Mouse (Mus musculus) neural tube, embryonic 13.5 days (tissue): ENCODE data around the gene Rapgef4. TPM values are rescaled to one million over a fixed set of nuclear protein-coding genes. Genes with fewer than 3 reads are reported as not detected.

Experiments used
- ATAC-seq: fragments of 200-750 bp; cut with Nextera tagmentation; 2 replicates; pipeline ENCODE4 v1.8.0; 2017; ENCODE audit warnings: low read depth, mild to moderate bottlenecking, moderate TSS enrichment, moderate library complexity
- H3K27ac ChIP-seq: fragments of 300-500 bp; sonication (generic); replicated peaks from 2 replicates; pipeline ENCODE4 v1.5.1; 2015; ENCODE audit warnings: moderate library complexity, mild to moderate bottlenecking, inconsistent platforms
- H3K27me3 ChIP-seq: fragments of 300-500 bp; sonication (generic); 2 replicates; pipeline ENCODE4 v1.6.1; 2015; ENCODE audit warnings: mild to moderate bottlenecking, inconsistent platforms
- H3K36me3 ChIP-seq: fragments of 300-500 bp; sonication (generic); 2 replicates; pipeline ENCODE4 v1.6.1; 2015; ENCODE audit warnings: mild to moderate bottlenecking, inconsistent platforms
- H3K4me1 ChIP-seq: fragments of 300-500 bp; sonication (generic); replicated peaks from 2 replicates; pipeline ENCODE4 v1.6.1; 2015; ENCODE audit warnings: inconsistent platforms
- H3K4me2 ChIP-seq: fragments of 300-500 bp; sonication (generic); 2 replicates; pipeline ENCODE4 v1.6.1; 2015; ENCODE audit warnings: inconsistent platforms, mild to moderate bottlenecking, moderate library complexity
- H3K4me3 ChIP-seq: fragments of 300-500 bp; sonication (generic); 2 replicates; pipeline ENCODE4 v1.5.1; 2015; ENCODE audit warnings: mild to moderate bottlenecking, inconsistent platforms
- H3K9ac ChIP-seq: fragments of 300-500 bp; sonication (generic); 2 replicates; pipeline ENCODE4 v1.6.1; 2015; ENCODE audit warnings: moderate library complexity, mild to moderate bottlenecking, inconsistent platforms
- H3K9me3 ChIP-seq: fragments of 300-500 bp; sonication (generic); 2 replicates; pipeline ENCODE4 v1.6.1; 2016; ENCODE audit warnings: inconsistent platforms
- WGBS: fragments of 180-500 bp; shearing (Covaris S2); methylation state at CpG from one replicate; pipeline ENCODE4 v1.1.7; 2015; 5-methylcytosine and 5-hydroxymethylcytosine counted together
- polyA plus RNA-seq: library from polyadenylated mRNA; unstranded; fragments of >200 nt; fragmentation: Nextera tagmentation; extraction: Ambion mirVana; gene quantifications from 2 replicates; pipeline ENCODE4 v1.2.1, GENCODE M21; 2015

Gene Rapgef4
- polyA plus RNA-seq, 1 experiment from 2014 or later: 24.7 TPM

- Histone ChIP-seq H3K4me1 (peaks cover 57% of the 10 kb centered on the region), H3K9ac (no peak overlapping the region), H3K27me3 (no peaks in the 10 kb centered on the region), H3K9me3 (no peaks in the 10 kb centered on the region), H3K36me3 (no peaks in the 10 kb centered on the region), H3K27ac (peak overlapping the region; percentile 64; the same call in 1 of the 2 replicates), H3K4me3 (no peak overlapping the region), H3K4me2 (no peak overlapping the region)
- ATAC-seq: no peak; the same call in 1 of the 2 replicates
- WGBS: 68% methylated on average over 7 of the region's 7 CpGs
Observed at GRCm38 (mm10) chr2:72116103-72116502, 135.1 kb downstream of the Rapgef4 start.

DNA sequence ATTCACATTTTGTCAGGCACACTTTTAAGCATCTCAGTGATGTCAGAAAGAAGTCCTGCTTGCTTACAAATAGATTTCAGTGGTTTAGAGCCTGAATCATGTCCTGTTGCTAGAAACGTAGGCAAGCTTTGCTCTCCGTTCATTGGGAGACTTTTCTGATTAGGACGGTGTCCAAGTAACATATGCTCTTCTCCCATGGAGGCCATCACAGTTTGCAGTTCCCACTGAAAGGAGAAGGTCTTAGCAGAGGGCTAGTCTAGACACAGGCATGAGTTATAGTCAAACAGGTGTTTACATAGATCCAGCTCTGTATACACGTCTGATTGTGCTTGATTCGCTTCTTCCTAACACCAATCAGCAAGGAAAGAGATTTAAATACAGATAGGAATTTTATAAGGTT is 135.7 kb downstream of the Rapgef4 start:
- Histone ChIP-seq H3K36me3 (no peaks in the 10 kb centered on the region), H3K27me3 (no peaks in the 10 kb centered on the region), H3K9me3 (no peaks in the 10 kb centered on the region), H3K9ac (no peak overlapping the region), H3K4me3 (no peak overlapping the region), H3K4me1 (peaks cover 63% of the 10 kb centered on the region), H3K4me2 (no peak overlapping the region), H3K27ac (peak overlapping the region; percentile 64)
- WGBS: 52% methylated on average over 5 of the region's 5 CpGs
- ATAC-seq: no peak

- Histone ChIP-seq H3K9ac (no peak overlapping the region), H3K4me3 (no peak overlapping the region), H3K36me3 (no peaks in the 10 kb centered on the region), H3K27me3 (no peaks in the 10 kb centered on the region), H3K9me3 (no peaks in the 10 kb centered on the region), H3K27ac (peak overlapping the region; percentile 64), H3K4me2 (no peak overlapping the region), H3K4me1 (peaks cover 67% of the 10 kb centered on the region)
- peak; percentile 45; the same call in 1 of the 2 replicates for ATAC-seq
- 63% methylated on average over 15 of the region's 15 CpGs for WGBS
Observed at GRCm38 (mm10) chr2:72117138-72118011, 136.3 kb downstream of the Rapgef4 start.

GRCm38 (mm10) chr2:72120211-72120610 is 139.2 kb downstream of the Rapgef4 start:
- ATAC-seq: no peak
- Histone ChIP-seq H3K27ac (no peak overlapping the region), H3K9me3 (no peaks in the 10 kb centered on the region), H3K36me3 (no peaks in the 10 kb centered on the region), H3K9ac (no peak overlapping the region), H3K4me2 (no peak overlapping the region), H3K4me1 (peaks cover 63% of the 10 kb centered on the region), H3K4me3 (no peak overlapping the region), H3K27me3 (no peaks in the 10 kb centered on the region)
- 67% methylated on average over 6 of the region's 6 CpGs for WGBS

DNA sequence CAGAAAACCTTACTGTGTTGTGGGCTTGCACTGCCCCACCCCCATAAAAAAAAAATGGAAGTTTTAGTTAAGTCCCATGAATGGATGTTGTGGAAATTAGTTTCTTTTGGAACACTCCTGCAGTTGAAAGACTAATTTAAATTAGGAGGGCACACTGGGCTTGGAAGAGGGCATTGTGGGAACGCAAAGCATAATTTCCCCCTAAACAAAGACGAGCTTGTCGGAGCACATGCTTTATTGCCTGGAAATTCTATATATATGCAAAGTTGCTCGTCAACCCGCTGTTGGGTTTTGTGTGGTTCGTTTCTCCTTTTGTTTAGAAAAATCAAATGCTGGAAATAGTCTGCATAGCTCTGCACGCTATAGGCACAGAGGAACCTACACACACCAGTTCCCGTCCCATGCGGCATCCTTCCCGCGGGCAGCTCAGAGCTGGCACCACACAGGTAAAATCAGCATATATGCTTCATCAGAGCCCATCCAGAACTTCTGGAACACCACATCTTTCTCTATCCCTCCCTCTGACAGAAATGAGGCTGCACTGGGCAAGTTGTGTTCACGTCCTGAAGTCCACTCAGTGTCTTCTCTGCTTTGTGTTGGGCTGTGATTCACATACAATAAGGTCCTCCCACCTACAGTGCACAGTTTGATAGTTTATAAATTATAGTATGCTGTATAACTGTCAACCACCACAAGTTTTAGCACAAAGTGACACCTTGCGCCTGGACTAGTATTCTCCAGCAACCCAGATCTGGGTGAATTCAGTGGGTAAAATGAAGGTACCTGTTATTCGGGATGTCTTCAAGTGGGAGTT is 141.6 kb downstream of the Rapgef4 start:
- Histone ChIP-seq H3K27ac (peak overlapping the region; percentile 64), H3K9me3 (no peaks in the 10 kb centered on the region), H3K27me3 (no peaks in the 10 kb centered on the region), H3K4me2 (peak overlapping the region; percentile 36), H3K4me1 (peaks cover 39% of the 10 kb centered on the region), H3K4me3 (0 out of 2 replicates have a peak overlapping the region, but pooled peaks have one; percentile 3), H3K36me3 (no peaks in the 10 kb centered on the region), H3K9ac (no peak overlapping the region)
- peak; percentile 66 for ATAC-seq
- 25% methylated on average over 14 of the region's 14 CpGs for WGBS

- no peaks in the 10 kb centered on the region for H3K9me3 ChIP-seq
- H3K9ac ChIP-seq: no peak overlapping the region
- ATAC-seq: no peak
- no peaks in the 10 kb centered on the region for H3K36me3 ChIP-seq
- no peak overlapping the region for H3K4me2 ChIP-seq
- 80% methylated on average over 5 of the region's 5 CpGs for WGBS
- H3K27ac ChIP-seq: no peak overlapping the region
- peaks cover 36% of the 10 kb centered on the region for H3K4me1 ChIP-seq
- no peaks in the 10 kb centered on the region for H3K27me3 ChIP-seq
- H3K4me3 ChIP-seq: no peak overlapping the region
Observed at GRCm38 (mm10) chr2:72123851-72124250, 142.8 kb downstream of the Rapgef4 start.

DNA sequence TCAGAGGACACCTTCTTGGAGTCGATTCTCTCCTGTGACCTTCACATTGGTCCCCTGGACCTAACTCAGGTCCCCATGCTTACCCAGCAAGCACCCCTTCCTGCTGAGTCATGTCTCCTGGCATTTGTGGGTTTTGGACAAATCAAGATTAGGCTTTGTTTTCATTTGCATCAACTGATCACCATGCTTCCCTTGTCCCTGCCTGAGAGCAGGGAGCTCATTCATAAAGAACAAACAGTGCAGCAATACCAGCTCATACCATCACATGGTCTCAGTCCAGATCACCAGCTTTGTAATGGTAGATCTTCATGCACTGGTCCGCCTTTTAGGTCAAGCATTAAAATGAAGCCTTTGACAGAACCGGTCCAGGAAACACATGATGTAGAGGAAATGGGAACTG is 144.7 kb downstream of the Rapgef4 start:
- ATAC-seq: no peak
- Histone ChIP-seq H3K27ac (no peak overlapping the region), H3K4me3 (no peak overlapping the region), H3K9ac (no peak overlapping the region), H3K9me3 (no peaks in the 10 kb centered on the region), H3K27me3 (no peaks in the 10 kb centered on the region), H3K4me1 (peaks cover 28% of the 10 kb centered on the region), H3K36me3 (no peaks in the 10 kb centered on the region), H3K4me2 (no peak overlapping the region)
- WGBS: 85% methylated on average over 3 of the region's 3 CpGs

GRCm38 (mm10) chr2:72126411-72126810 is 145.4 kb downstream of the Rapgef4 start:
- ATAC-seq: no peak
- Histone ChIP-seq H3K9ac (no peak overlapping the region), H3K4me2 (no peak overlapping the region), H3K9me3 (no peaks in the 10 kb centered on the region), H3K27me3 (no peaks in the 10 kb centered on the region), H3K4me1 (peaks cover 22% of the 10 kb centered on the region), H3K36me3 (no peaks in the 10 kb centered on the region), H3K4me3 (no peak overlapping the region), H3K27ac (no peak overlapping the region)
- WGBS: 96% methylated on average over 2 of the region's 2 CpGs

- Histone ChIP-seq H3K9me3 (no peaks in the 10 kb centered on the region), H3K27ac (no peak overlapping the region), H3K9ac (no peak overlapping the region), H3K4me3 (no peak overlapping the region), H3K4me2 (no peak overlapping the region), H3K27me3 (no peaks in the 10 kb centered on the region), H3K36me3 (no peaks in the 10 kb centered on the region), H3K4me1 (no peaks in the 10 kb centered on the region)
- ATAC-seq: no peak
- WGBS: 84% methylated on average over 8 of the region's 8 CpGs
Observed at GRCm38 (mm10) chr2:72129612-72130311, 148.7 kb downstream of the Rapgef4 start.

DNA sequence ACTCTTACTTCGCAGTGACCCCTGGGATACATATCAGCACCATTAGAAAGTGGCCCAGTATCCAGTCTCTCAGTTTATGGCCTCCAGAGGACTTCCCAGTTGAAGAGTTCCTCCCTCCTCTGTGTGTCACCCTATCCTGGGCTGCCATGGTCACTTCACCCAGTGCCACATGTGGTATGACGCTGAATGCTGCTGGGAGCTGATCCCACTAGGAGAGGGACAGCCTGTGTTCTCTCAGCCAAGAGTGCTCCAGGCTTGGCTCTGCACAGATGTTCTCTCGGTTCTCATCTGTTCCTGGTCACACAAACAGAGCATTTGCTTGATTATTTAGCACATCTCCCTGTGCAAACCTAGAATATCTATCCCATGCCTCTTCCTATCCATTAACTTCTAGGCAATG is 151.2 kb downstream of the Rapgef4 start:
- H3K4me3 ChIP-seq: no peak overlapping the region
- no peak overlapping the region for H3K9ac ChIP-seq
- H3K4me2 ChIP-seq: no peak overlapping the region
- peaks cover 20% of the 10 kb centered on the region for H3K4me1 ChIP-seq
- no peak overlapping the region for H3K27ac ChIP-seq
- no peak for ATAC-seq
- WGBS: 85% methylated on average over 3 of the region's 3 CpGs
- H3K27me3 ChIP-seq: no peaks in the 10 kb centered on the region
- no peaks in the 10 kb centered on the region for H3K36me3 ChIP-seq
- no peaks in the 10 kb centered on the region for H3K9me3 ChIP-seq

- no peak; the same call in 1 of the 2 replicates for ATAC-seq
- Histone ChIP-seq H3K27me3 (no peaks in the 10 kb centered on the region), H3K27ac (no peak overlapping the region), H3K36me3 (no peaks in the 10 kb centered on the region), H3K4me3 (no peak overlapping the region), H3K4me1 (peaks cover 31% of the 10 kb centered on the region), H3K4me2 (no peak overlapping the region), H3K9ac (no peak overlapping the region), H3K9me3 (no peaks in the 10 kb centered on the region)
- WGBS: 57% methylated on average over 3 of the region's 3 CpGs
Observed at GRCm38 (mm10) chr2:72136045-72136444, 155.0 kb downstream of the Rapgef4 start.
